Mouse (Mus musculus) gastrocnemius, postnatal 10 days (tissue): ENCODE data around the gene Pcdh15. TPM values are rescaled to one million over a fixed set of nuclear protein-coding genes. Genes with fewer than 3 reads are reported as not detected.

ENCODE experiments used
- DNase-seq: peaks from one replicate; pipeline ENCODE4 v3.0.0; 2021; ENCODE audit warnings: mixed read lengths
- total RNA-seq, 2 experiments: library from RNA; stranded (reverse); gene quantifications; 2 replicates each; pipeline ENCODE4 v1.2.3; 2021

Pcdh15 gene
- total RNA-seq, 2 experiments from 2014 or later = 0.14 to 0.41 TPM

DNA sequence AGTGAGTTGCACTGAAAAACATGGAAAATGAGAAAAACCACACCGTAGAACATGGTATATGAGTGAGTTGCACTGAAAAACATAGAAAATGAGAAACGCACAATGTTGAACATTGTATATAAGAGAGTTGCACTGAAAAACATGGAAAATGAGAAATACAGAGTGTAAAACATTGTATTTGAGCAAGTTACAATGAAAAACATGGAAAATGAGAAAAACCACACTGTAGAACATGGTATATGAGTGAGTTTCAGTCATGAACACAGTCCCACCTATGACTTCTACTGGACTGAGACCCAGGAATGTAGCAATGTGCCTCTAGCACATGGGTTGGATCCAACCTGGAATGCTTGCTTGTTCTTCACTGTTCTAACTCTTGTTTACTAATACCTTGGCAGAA, 279.9 kb downstream of the Pcdh15 start:
- DNase-seq = peak; percentile 34

DNA sequence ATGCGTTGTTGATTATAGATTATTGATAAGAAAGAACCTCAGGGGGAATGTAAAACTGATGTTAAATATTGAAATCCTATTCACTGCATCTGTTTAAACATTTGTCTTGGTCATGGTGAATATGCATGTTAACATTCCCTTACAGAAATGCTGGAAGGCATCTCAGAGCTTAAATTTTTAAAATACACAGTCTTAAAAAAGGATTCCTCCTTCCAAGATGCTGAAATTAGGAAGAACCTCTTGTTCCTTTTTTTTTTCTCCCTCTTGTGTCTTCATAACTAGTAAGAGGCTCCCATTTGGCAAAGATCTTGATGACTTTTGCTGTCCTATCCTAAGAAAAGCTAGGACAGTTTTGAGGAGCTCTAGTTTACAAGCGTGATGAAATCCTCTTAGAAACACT, 284.9 kb downstream of the Pcdh15 start:
- no peak for DNase-seq

DNA sequence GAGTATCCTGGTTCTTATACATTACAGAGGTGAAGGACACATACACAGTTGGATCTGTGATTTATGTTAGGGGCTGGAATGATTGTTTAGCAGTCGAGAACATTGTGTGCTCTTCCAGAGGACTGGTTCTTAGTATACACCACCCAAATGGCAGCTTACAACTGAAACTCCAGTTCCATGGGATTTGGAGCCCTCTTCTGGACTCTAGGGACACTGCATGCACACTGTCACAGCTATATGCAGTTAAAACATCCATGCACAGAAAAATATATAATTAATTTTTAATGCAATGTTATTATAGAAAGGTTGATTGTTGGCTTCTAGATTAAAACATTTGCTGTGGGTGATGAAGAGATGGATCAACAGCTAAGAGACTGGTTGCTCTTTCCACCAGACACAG, 301.3 kb downstream of the Pcdh15 start:
- no peak for DNase-seq

DNA sequence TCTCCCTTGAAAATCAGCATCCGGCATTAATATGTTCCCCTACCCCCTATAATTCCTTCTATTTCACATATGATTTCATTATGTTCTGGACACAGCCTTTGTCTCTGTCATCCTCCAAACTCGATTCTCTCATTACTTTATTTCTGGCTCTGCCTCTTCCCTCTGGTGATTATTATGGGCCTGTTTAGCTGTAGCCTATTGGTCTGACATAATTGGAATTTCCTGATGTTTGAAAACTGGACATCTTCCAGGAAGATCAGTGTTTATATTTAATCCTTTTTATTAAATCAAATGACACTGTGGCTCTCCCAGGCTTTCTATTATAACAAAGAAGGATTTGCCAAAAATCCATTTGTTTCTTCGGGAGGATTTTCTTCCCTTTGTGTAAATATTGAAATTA, 326.3 kb downstream of the Pcdh15 start:
- DNase-seq = no peak

DNA sequence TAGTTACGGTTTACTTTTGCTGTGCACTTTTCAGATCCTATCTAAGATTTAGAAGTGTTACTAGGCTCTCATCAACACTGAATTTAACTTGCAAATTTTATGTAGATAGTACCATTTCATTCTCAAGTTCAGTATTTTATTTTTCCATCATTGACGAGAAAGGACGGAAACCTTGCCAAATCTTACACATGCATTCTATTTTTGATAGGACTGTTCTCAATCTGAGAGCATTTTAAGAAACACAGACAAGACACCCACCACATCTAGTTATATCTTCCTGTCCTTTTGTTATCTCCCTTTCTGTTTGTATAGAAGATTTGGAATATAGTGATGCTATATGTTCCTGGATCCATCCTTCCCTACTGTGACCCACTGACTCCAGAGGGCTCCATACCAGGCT, 332.2 kb downstream of the Pcdh15 start:
- DNase-seq = no peak

DNA sequence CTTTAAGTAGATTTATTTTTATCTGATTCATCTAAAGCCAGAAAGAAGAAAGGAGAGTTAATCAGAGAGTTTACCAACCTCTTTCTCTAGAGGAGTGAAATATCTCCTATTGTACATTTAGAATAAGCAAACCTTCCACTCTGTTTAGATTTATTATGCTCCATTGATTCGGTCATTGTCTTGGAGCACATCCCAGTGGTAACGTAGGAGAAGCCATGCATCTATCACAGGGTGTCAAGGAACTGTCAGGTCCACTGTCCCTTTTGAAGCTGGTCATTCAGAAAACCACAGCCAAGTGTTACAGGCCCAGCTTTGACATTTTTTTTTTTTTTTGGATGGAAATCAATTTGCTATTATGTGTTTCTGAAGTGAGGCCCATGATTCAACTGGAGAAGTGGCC, 384.9 kb downstream of the Pcdh15 start:
- DNase-seq = no peak

DNA sequence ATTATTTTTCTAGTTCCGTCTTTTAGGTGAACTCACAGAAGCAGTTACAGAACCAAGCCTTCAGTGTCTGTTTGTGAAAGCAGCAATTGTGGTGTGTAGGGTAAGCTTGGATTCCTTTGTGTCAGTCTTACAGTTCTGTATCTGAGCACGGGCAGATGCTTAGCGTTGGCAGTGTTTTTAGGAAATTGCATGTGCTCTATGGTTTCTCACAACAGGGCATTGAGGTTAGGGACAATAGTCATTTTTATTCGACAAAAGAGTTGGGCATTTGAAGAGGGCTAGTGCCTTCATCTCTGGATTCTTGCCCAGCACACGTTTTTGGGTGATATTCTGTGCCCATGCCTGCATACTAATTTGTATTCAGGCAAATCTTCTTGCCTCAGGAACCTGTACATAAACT, 392.5 kb downstream of the Pcdh15 start:
- DNase-seq = no peak

DNA sequence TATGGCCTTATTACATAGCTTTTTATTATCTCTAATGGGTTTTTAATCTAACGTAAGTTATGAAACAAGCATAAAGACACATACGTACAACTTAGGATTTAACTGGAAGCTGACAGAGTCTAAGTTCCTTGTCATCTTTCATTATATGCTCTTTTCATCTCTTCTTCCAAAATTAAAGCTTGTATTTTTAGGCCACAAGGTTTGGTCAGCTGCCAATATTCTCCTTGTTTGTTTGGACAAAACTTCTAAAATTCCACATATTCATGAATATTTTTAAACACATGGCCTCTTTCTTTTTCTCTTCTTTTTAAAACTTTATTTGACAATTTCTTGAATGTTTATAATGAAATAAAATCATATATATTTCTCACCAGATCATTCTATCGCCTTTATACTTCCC, 415.7 kb downstream of the Pcdh15 start:
- DNase-seq = no peak

DNA sequence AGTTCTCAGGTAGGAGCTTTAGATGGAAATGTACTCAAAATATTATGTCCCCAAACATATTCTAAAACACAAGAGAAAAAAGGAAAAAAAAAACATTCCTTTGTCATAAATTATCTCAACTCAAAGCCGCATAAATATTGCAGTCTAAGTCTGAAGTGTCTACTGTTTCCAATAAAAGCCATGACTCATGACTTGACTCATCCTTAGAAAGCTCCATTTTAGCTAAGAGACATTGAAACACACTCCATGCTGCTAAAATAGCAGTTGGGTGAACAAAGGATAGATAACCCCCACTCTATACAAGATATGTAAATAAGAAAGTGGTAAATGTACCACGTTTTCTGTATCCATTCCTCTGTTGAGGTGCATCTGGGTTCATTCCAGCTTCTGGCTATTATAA, 416.6 kb downstream of the Pcdh15 start:
- DNase-seq = no peak

DNA sequence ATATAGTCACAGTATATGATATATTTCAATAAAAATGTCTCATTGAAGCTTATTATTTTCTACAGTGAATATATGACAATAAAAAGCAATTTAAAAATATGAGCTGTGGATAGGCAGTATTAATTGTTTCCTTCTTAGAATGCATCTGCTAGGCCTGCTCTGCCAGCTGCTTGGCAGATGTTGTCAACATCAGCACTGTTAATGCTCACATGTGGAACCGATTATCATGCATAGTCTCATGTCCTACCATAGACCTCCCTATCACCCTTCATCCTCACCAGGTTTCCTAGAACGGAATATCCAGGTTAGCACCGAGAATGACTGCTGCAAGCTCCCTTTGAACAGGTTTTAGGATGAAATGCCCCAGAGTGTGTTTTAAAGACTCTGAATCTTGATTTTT, 420.3 kb downstream of the Pcdh15 start:
- DNase-seq = no peak

DNA sequence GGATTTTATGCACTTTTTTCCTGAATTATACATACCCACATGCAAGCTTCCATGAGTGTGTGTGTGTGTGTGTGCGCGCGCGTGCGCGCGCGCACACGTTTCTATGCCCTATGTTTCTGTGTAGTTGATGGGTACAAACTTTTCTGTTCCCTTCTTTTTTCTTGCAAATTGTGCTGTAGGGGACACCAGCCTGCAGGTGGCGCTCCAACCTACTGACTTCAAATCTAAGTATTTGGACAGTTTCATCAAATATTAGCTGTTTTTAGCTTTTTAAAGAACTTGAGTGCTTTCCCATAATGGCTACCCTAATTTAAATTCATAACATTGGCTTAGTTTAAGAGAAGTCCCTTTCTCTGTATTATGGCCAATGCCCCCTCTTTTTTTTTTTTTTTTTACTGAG, 453.7 kb downstream of the Pcdh15 start:
- DNase-seq = peak; percentile 3

DNA sequence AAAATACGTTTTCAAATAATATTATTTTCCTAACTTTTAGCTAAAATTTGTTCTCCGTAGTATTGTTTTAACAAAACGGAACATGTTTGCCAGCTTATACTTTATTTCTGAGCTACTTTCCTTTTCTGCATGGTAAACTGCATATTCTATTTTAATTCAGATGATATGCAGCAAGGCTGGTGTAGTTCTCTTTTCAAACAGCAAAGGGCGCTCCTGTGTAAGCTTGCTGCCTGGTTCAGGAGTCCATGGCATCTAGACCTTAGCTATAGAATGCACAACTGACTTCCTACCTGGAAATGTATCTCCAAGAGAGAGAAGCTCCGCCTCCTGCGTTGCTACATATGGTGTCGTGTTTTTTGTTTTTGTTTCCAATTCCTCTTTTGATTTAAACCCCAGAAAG, 465.1 kb downstream of the Pcdh15 start:
- DNase-seq = peak; percentile 5

DNA sequence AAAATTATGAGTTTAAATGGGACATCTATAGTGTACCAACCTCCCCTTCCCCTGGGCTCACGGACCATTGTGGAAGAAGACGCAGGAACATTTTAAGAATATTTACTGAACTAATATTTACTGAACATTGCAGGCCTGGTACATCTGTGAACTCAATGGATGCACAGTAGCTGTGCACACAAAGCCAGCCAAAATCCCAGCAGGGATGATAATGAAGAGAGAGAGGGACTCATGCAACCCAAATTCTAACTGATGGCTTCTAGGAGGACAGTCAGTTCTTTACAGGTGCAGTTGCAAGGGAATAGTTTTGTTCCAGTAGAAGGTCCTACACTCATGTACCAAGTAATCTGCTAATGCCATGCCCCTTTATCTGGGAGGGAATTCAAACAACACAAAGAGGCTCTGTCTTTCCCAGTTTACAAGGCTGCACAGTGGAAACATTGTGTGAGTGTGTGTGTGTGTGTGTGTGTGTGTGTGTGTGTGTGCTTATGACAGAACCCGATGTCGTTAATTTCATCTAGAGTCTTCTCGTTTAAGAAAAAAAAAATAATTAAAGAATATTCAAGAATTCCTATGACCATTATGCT, 475.7 kb downstream of the Pcdh15 start:
- DNase-seq = no peak

DNA sequence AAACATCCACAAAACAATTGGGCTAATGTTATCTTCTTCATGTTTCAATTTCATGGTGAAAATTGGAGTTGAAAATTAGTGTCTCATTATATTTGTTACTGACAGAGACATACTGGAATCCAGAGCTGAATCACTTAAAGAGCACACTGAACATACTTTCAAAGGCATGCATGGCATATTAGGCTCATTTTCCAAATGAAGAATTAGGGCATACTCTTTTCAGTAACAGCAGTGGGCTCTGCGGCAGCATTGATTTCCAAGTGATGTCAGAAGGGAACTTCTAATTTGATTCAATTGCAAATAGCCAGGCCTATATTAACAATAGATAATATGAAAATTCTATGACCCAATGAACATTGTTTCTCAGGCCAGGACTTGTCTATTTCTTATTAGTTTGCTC, 568.4 kb downstream of the Pcdh15 start:
- no peak for DNase-seq

DNA sequence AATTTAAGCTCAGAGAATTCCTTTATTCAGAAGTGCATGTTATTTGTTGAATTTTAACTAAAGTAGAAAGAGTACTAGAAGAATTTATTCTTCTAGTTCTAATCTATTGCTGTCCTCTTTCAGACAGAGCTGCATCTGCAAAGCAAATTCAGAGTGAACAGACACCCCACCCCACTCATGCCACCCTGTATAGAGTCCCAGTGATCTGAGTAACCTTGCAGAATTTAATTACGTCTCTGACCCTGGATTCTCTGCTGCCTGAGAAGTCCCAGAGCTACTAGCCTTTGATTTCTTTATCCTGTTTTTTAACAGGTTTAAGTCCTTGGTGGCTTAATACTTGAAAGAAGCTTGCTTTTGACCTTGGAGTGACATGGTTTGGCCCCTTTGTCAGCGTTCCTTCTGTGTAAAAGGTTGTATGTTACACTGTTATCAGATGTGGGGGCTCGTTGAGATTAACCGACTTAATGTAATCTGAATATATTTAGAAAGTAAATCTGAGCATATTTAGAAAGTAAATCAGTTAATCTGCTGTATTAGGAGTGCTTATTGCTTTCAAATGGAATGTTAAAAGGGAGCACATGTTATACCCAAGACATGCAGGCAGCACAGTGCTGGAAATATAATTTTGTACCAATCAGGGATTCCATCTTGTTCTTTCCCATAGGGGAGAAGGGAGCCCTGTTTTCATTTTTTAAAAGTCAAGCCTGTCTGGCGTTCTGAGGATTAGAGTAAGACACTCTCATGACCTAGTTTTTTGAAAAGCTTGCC, 601.6 kb downstream of the Pcdh15 start:
- DNase-seq = no peak

DNA sequence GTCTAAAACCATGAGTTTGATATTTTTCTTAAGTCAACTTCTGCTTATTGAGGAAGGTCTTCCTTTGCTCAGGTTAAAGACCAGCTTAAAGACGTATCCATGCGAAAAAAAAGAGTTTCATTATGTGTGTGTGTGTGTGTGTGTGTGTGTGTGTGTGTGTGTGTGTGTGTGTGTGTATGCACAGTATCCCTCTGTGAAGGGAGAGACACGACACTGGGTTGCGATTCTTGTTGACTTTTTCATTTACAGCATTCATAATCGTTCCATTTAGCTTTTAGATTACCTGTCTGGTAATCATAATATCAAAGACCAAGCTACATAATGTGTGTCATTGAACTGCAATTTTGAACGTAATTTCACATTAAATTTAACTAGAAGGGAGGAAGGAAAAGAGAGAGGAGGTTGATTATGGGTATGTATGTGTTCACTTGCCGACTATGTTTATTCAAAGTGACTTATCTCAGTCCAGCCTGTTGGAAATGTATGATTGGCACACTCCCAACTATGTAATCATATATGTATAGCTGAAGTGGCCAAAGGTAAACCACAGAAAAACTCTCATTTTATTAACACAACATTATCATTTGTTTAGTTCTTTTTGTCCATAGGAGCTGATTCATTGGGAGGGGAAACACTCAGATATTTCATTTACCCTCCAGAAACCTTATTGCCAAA, 626.6 kb downstream of the Pcdh15 start:
- DNase-seq = no peak

DNA sequence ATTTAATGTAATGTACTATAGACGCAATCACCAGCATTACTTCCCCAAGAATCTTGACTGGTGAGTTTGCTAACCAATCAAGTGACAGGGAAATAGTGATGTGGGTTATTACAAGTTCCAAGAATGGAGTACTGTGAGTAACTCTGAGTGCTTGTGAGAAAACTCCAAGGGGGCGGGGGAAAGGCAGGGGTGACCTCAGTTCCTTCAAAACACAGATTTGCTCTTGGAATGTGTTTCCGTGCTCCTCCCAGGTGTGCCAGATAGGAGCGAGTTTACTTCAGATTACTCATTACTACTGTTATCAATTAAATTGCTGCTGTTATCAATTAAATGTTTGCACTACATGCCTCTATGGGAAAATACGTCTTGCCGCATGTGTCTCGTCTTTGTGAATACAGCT, 634.1 kb downstream of the Pcdh15 start:
- DNase-seq = no peak

DNA sequence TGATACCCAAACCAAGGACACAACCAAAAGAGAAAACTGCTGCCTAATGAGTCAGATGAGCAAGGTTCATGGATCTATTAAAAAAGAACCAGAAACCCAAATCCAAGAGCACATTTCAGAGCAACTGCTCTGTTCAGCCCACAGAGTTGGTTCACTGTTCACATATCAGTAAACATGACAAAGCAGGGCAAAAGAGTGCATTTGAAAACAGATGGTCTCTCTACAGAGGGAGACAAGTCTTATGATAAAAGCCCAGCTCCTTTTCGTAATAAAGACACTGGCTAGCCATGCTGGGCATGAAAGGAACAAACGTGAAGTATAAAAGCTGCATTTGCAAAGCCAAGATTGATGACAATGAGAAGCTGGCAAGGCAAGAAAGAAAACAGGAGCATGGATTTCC, 649.9 kb downstream of the Pcdh15 start:
- no peak for DNase-seq

DNA sequence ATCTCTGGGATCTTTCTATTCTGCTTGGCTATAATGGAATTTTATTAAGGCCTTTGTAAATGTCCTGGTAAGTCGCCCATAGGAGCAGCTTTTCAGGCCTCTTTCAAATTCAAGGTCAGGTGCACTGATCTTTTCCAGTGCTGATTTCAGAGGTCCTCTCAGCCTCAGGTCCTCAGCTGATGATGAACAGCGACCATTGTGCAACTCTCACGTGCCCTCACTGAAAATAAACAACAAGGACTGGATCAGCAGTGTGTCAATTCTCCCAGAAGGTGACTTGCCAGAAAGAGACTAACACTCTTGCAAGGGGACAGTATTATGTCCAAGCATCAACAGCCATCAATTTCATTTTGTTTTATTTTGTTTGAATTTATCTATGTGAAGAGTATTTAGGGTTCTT, 654.7 kb downstream of the Pcdh15 start:
- DNase-seq = no peak

DNA sequence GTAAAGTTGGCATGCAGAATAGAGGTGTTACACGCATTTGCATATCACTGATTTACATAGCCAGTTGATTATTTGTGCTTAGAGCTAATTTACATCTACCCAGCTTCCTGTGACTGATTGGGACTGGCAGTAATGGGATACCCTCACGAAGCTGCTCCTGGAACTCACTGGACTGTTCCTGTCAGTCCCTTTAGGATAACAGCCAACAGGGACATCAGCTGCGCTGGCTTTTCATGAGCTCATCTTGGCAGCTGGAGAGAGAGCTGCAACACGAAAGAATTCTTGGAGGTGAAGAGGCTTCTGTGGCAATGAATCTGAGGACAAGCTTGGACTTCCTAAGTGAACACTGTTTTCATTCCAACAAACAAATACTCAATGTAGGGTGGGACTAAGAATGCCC, 683.8 kb downstream of the Pcdh15 start:
- peak; percentile 29 for DNase-seq

DNA sequence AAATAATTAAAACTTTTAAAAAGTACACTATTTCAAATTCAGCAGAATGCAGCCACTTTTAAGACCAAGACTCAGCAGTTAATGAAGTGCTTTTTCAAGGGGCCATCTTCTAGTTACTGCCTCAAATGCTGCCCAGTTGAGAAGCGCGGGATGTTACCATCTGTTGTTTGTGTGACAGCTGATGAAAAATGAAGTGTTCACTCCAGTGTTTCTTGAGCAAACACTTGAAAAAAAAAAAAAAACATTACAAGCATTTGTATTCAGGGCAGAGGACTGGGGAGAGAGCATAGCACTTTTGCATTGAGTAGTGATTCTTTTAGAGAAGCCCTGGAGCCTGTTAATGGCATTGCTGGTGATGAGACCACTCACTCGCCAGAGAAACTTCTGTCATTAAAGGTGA, 689.0 kb downstream of the Pcdh15 start:
- no peak for DNase-seq

DNA sequence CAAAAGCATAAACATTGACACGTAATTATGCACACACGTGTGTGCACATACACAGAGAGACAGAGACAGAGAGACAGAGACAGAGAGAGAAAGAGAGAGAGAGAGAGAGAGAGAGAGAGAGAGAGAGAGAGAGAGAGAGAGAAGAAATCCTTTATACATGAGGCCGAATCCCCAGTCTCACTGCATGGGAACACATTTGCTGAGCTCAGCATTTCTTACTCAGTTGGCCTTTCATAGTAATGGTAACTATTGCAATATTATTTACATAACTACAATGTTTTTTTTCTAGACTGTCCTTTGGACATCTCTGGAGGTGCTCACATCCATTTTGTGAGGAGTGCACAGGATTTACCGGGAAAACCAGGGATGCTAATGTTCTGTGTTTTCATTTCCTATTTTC, 705.9 kb downstream of the Pcdh15 start:
- DNase-seq = no peak

DNA sequence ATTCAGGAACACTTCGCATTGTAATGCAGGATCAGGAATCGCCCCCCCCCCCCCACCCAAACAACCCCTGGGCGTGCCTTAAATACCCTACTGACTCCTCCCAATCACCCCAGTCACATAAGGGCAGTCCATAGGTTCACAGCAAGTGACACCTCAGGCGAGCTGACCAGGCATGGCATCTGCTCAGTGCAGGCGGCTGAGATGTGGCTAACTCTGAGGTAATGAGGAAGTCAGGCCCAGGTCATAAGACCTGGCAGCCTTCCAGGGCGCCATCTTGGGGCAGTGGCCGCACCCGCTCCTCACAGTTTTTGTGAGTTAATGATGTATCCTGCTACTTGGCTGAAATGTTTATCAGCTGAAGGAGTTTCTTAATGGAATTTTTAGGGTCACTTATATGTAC, 713.2 kb downstream of the Pcdh15 start:
- no peak for DNase-seq
